9 mouse cellular contexts compared by ENCODE assay signal in genomic region chr8:121547132-121547531, GRCm38 (mm10). TPM values are rescaled to one million over a fixed set of nuclear protein-coding genes. Genes with fewer than 3 reads are reported as not detected.
DNase-seq lines count a peak whose midpoint lies in the region; ATAC-seq and TF ChIP-seq lines count a peak whose summit lies in the region.
"Had no signal": no experiment of that assay in that cellular context is flagged by ENCODE, and none has a peak within 500 bp of the region (broad histone marks: within the 10 kb centered on the region; RNA-seq: fewer than 3 reads in every experiment).

No protein-coding gene starts in this region.

- peaks cover 29% of the 10 kb centered on the region for H3K36me3 ChIP-seq in limb, embryonic 10.5 days
- H3K36me3 ChIP-seq in midbrain, postnatal 0 days (ENCODE audit: insufficient read depth, low read length): peaks cover 31% of the 10 kb centered on the region
- H3K36me3 ChIP-seq in stomach, embryonic 16.5 days (ENCODE audit: control insufficient read depth, insufficient read depth, low read length): no peaks in the 10 kb centered on the region; the same call in none of the 2 replicates

- 14% methylated on average over 7 of the region's 7 CpGs for WGBS in limb, embryonic 10.5 days
- WGBS in midbrain, postnatal 0 days: 6% methylated on average over 7 of the region's 7 CpGs
- WGBS in stomach, embryonic 16.5 days: 7% methylated on average over 7 of the region's 7 CpGs

- H3K4me2 ChIP-seq in midbrain, postnatal 0 days (ENCODE audit: low read depth, low read length, poor library complexity, severe bottlenecking): no peak overlapping the region
- no peak overlapping the region for H3K4me2 ChIP-seq in stomach, embryonic 16.5 days (ENCODE audit: low read depth, low read length)

- peaks cover 12% of the 10 kb centered on the region; the same call in 1 of the 2 replicates for H3K27me3 ChIP-seq in limb, embryonic 10.5 days (ENCODE audit: low read depth, poor library complexity, severe bottlenecking)
- H3K27me3 ChIP-seq in midbrain, postnatal 0 days (ENCODE audit: insufficient read depth, low read length): no peaks in the 10 kb centered on the region
- H3K27me3 ChIP-seq in stomach, embryonic 16.5 days (ENCODE audit: control insufficient read depth, insufficient read depth, low read length): no peaks in the 10 kb centered on the region

- no peak overlapping the region for H3K4me3 ChIP-seq in limb, embryonic 10.5 days
- H3K4me3 ChIP-seq in midbrain, postnatal 0 days (ENCODE audit: low read depth, low read length): no peak overlapping the region
- no peak overlapping the region for H3K4me3 ChIP-seq in stomach, embryonic 16.5 days (replicated peaks; ENCODE audit: low read length)

- no peak overlapping the region for H3K9ac ChIP-seq in midbrain, postnatal 0 days (replicated peaks; ENCODE audit: low read length, poor library complexity, severe bottlenecking)
- H3K9ac ChIP-seq in stomach, embryonic 16.5 days (ENCODE audit: low read length): no peak overlapping the region

- H3K4me1 ChIP-seq in limb, embryonic 10.5 days: no peaks in the 10 kb centered on the region; the same call in 1 of the 2 replicates
- H3K4me1 ChIP-seq in midbrain, postnatal 0 days (ENCODE audit: insufficient read depth, low read length): no peaks in the 10 kb centered on the region
- H3K4me1 ChIP-seq in stomach, embryonic 16.5 days (ENCODE audit: control insufficient read depth, insufficient read depth, low read length): no peaks in the 10 kb centered on the region

- peak; percentile 64 for DNase-seq in ovary, postnatal 36 days (ENCODE audit: low spot score)
- no peak for DNase-seq in ovary, adult 18-20 months (ENCODE audit: low spot score)
- DNase-seq in cerebellum, postnatal 10 days: peak; percentile 86 to 89
- peak; percentile 63 for DNase-seq in gastrocnemius, postnatal 14 days
- DNase-seq in kidney, adult 18-20 months: peak; percentile 81
- DNase-seq in limb, embryonic 10.5 days (ENCODE audit: low spot score): peak; percentile 78
- peak; percentile 87 for DNase-seq in midbrain, postnatal 0 days (ENCODE audit: low spot score)

- intact Hi-C loops in gastrocnemius, postnatal 14 days (cut with DNase I; ENCODE audit: low total_unique reads): loop anchor here (10.0 kb wide), 1 partner anchor 138 kb away; no protein-coding TSS in a partner anchor

- no peaks in the 10 kb centered on the region for H3K9me3 ChIP-seq in limb, embryonic 10.5 days (replicated peaks)
- no peaks in the 10 kb centered on the region for H3K9me3 ChIP-seq in midbrain, postnatal 0 days (ENCODE audit: low read length)
- no peaks in the 10 kb centered on the region for H3K9me3 ChIP-seq in stomach, embryonic 16.5 days (replicated peaks; ENCODE audit: control insufficient read depth, low read length)

- no peak for ATAC-seq in midbrain, postnatal 0 days (ENCODE audit: low FRiP score)
- 0 out of 2 replicates have a peak, but pooled peaks have one; percentile 9 for ATAC-seq in stomach, embryonic 16.5 days (ENCODE audit: insufficient read depth, low FRiP score)

- H3K27ac ChIP-seq in limb, embryonic 10.5 days: no peak overlapping the region
- no peak overlapping the region for H3K27ac ChIP-seq in midbrain, postnatal 0 days (ENCODE audit: low read depth, low read length)
- H3K27ac ChIP-seq in stomach, embryonic 16.5 days (ENCODE audit: low read length): no peak overlapping the region

- peak; percentile 91 for TF ChIP-seq CTCF in midbrain, postnatal 0 days (IDR thresholded peaks at IDR 0.05)

RNA-seq across cellular contexts. Expression of gene 1700018B08Rik, which starts 3.0 kb away (rescaled TPM):
- total RNA-seq in gastrocnemius, postnatal 14 days (2021): not detected
- not detected in 2 replicates for polyA plus RNA-seq in limb, embryonic 10.5 days (2016; fragmentation: Nextera tagmentation; extraction: Ambion mirVana)
- not detected in 2 replicates for total RNA-seq in midbrain, postnatal 0 days (2014; rRNA removed)
- not detected in 2 replicates for polyA plus RNA-seq in midbrain, postnatal 0 days (2015; fragmentation: Nextera tagmentation; extraction: Ambion mirVana)
- not detected in 2 replicates for polyA plus RNA-seq in stomach, embryonic 16.5 days (2015; fragmentation: Nextera tagmentation; extraction: Ambion mirVana)
- total RNA-seq: adrenal gland, postnatal 4 days had no signal

RNA-seq across cellular contexts. Expression of gene Fbxo31, which starts 31.5 kb away (rescaled TPM):
- 10 to 100 TPM; 75.2 to 89.8 TPM for total RNA-seq in gastrocnemius, postnatal 14 days (2021)
- 15.3 and 17.9 TPM in 2 replicates for polyA plus RNA-seq in limb, embryonic 10.5 days (2016; fragmentation: Nextera tagmentation; extraction: Ambion mirVana)
- total RNA-seq in midbrain, postnatal 0 days (2014; rRNA removed): 62.1 and 68.9 TPM in 2 replicates
- 36.3 and 37.3 TPM in 2 replicates for polyA plus RNA-seq in midbrain, postnatal 0 days (2015; fragmentation: Nextera tagmentation; extraction: Ambion mirVana)
- 11.4 and 14.0 TPM in 2 replicates for polyA plus RNA-seq in stomach, embryonic 16.5 days (2015; fragmentation: Nextera tagmentation; extraction: Ambion mirVana)

RNA-seq across cellular contexts. Expression of gene Map1lc3b, which starts 43.0 kb away (rescaled TPM):
- total RNA-seq in gastrocnemius, postnatal 14 days (2021): 100 to 1,000 TPM; 102 to 136 TPM
- polyA plus RNA-seq in limb, embryonic 10.5 days (2016; fragmentation: Nextera tagmentation; extraction: Ambion mirVana): 179 and 189 TPM in 2 replicates
- 264 and 279 TPM in 2 replicates for total RNA-seq in midbrain, postnatal 0 days (2014; rRNA removed)
- polyA plus RNA-seq in midbrain, postnatal 0 days (2015; fragmentation: Nextera tagmentation; extraction: Ambion mirVana): 343 and 373 TPM in 2 replicates
- polyA plus RNA-seq in stomach, embryonic 16.5 days (2015; fragmentation: Nextera tagmentation; extraction: Ambion mirVana): 179 and 207 TPM in 2 replicates
